Mouse (Mus musculus) thymus, postnatal 14 days (tissue): ENCODE measurements around the gene Nphs1.

Experiments used
- DNase-seq: peaks from one replicate; pipeline ENCODE4 v3.0.0; 2021

Gene Nphs1

DNA sequence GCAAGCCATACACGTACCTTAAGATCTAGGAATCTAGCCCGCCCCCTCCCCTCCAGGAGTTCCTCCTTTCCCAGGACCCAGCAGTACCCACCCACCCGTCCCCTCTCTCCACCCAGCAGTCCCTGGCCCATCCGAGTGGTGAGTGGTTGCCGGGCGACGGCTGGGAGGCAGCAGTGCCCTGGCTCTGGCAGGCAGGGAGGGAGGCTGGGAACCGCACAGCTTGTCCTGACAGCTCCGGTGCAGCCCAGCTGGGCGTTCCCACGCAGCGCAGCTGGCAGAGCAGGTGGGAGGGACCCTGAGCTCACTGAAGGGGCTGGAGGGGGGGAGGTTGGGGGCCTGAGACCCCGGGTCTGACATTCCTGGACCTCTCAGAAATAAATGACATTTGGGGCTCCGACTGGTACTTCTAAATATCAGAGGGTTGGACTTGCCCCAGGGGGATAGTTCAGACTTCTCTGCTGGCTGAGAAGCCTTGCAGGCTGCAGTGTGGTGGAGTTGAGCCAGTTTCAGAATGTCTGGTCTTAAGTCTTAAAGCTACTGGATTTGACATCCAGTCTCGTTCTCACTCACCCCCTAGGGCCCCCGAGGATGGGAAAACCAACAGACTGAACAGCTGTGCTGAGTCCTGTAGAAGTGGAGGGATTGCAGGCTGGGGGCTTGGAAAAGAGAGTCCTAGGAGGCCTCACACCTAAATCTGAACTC is at the start of gene Nphs1, which contains the start of gene Kirrel2:
Gene Nphs1 (plus strand): TSS at position 687 of the 702 bp plus-strand sequence.
Gene Kirrel2 (minus strand): TSS at position 62 of the 702 bp plus-strand sequence.
- no peak for DNase-seq

DNA sequence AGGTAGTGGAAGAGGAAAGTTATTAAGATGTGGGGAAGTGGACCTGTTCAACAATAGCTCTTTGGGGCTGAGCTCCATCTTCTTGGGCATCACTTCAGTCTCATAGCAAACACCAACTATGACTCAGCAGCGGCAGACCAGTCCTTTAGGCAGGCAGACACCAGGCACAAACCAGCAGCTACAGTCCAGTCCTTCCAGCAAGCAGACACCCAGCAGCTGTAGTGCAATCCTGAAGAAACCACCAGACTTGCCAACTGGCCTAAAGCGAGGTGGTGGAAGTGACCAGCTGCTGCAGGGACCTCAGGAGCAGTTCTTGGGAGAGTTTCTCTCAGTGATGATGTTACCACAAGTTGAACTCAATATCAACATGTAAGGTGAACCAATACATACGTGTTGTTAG is 49.5 kb upstream of the Nphs1 start:
- DNase-seq = no peak

DNA sequence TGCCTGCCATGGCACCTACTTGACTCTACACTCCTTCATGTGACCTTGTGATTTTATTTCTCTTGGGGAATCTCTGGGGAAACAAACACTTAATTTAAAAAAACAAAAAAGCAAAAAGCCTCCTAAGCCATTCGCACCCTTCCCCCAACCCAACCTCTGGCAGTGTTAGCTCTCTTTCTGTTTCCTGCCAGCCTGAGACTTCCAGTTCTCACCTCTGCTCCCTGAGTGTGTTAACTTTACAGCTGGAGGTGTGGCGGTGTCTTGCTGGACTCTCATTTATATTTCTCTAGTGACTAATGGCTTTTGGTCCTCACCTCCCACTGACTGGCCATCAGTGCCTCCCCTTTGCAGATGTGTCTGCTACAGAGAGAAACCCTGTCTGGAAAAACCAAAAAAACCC is 48.3 kb upstream of the Nphs1 start:
- DNase-seq = peak; percentile 54

DNA sequence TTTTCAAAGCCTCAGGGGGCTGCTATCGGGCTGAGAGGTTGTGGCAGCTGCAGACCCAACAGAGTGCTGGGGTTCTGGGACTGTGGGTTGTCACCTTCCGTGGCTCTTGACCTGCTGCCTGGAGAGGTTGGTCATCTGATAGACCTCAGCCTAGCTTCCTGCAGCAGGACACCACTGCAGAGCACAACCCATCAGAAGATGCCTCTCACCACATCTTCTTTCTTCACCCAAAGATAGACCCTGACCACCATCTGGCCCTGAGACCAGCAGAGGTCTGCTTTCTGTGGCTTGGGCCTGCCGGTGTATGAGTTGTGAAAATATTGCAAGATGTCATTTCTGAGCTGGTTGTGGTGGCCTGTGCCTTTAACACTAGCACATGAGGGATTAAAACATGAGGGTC is 47.1 kb upstream of the Nphs1 start:
- DNase-seq = no peak

DNA sequence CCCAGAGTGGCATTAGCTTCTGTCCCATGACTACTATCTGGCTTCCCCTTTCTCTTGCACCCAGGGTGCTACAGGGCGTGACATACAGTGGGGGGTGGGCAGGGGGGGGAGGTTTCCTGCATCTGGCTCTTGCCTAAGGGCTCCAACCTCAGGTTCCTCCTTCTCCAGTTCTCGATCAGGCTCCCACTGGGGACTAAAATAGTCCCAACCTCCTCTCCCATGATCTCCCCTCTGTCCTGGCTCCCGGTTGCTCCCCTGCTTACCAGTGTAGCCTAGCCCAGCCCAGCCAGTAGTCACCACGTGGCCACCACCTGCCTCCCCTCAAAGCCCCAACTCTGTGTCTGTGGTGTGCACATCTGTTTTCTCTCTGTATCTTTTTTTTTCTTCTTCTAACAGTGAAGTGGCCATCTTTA is 45.4 kb upstream of the Nphs1 start:
- DNase-seq = peak; percentile 61

DNA sequence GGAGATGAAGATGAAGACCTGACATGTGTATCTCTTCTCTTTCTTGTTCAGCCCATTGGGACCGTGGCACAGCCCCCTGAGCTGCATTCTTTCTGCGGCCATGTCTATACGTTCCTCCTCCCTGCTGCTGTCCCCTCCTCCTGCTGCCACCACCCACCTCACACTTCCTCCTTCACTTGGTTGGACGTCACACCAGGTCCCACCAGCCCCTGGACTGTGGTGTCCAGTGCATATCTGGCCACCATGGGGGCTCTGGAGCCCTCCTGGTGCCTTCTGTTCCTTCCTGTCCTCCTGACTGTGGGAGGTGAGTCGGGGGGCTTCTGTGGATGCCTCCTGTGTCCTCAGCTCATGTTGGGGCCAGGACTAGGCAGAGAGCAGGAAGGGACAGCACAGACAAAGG is 44.5 kb upstream of the Nphs1 start, which contains the start of gene Tyrobp:
Gene Tyrobp (plus strand): TSS at position 165 of the 400 bp plus-strand sequence.
- no peak for DNase-seq

DNA sequence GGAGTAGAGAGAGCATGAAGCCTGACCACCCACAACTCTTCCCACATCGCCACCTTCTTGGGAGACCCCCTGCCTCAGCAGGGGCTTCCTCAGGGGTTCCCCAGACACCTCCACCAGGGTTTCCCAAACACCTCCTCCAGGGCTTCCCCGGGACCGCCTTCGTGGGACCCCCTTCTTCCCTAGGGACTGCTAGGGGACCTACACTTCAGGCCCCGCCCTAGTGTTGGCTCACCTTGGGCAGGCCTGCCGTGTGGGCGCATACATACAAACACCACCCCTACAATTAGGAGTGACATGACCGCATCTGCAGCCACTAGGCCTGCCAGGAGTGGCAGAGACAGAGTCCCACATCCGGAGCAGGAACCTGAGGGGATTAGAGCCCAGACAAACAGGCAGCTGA is 40.3 kb upstream of the Nphs1 start:
- peak; percentile 64 for DNase-seq

DNA sequence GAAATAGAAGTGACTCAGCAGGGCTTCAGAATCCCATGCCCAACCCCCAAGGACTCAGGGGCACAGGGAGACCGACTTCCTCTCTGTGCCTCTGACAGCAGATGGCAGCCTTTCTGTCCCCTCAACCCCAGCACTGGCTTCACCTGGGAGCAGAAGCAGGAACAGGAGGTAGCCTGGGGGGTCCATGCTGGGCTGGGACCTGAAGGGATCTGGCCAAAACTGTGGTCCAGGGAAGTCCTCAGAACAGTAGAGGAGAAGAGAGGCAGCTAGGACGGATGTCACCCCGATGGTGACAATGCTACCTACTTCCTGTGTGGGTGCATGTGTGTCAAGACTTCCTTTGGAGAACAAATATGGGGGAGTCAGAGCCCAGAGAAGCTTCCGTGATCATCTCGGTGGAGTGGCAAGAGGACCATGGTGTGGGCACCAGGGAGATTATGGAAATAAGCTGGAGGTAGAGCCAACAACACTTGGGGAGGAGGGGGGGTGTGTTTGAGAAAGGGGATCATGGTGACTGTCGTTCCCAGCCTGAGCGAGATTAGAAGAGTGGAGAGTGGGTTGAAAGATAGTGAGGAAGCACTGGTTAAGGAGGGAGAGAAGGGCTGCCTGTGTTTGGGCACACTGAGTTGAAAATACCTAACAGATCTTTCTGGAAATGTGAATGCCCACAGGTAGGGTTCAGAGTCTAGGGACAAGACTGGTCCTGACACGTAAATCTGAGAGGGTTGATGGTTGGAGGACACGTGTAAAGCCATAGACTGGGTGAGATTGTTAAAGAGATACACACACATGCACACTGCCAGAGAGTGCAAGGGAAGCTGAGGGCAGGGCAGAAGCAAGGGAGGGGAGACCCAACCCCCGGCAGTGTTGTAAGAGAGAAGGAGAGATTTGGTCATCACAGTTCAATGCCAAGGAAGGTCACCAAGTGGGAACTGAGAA is 38.3 kb upstream of the Nphs1 start, which contains the start of gene Hcst:
Gene Hcst (minus strand): TSS at position 294 of the 939 bp plus-strand sequence.
- peak; percentile 72 for DNase-seq

DNA sequence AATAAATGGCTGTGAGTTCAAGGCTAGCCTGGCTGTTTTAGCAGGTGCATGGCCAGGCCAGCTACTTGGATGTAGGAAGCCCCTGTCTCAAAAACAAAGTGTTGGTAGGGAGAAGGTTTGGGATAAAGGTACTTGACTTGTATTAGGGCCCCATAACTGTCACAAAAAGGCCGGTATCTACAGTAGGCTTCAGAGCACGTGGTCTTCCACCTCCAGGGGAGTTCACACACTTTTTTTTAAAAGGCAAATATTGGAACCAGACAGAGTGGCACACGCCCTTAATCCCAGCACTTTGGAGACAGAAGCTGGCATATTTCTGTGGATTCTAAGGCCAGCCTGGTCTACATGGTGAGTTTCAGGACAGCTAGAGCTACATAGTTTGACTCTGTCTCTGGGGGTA is 37.4 kb upstream of the Nphs1 start:
- DNase-seq = no peak

DNA sequence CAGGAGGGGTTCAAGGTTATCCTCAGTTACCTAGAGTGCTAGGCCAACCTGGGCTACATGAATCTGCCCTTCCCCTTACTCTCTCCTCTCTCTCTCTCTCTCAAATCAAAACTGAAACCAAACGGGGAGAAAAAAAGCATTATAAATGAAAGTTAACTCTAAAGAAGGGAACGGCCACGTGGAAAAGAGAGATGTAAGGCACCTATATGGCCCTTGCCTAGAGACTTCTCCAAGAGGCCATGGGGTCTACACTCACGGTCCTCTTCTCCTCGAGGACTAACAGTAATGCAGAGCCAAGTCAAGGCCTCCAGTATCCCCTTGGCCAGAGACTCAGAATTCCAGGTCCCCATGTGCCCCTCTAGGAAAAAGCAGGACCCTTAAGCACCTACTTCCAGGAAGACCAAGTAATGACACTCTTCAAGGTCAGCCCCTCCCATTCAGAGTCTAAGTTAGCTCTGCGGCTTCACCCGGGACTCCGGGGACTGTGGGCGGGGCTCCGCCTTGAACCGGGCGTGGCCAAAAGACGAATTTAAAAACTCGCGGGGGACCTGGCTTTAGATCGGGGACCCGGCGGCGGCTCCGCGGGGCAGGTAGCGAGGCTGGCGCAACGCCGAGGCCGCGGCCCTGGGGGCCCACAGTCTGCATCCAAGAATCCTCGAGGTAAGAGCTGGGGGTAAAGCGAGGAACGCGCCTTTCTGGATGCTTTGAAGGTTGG is 36.8 kb upstream of the Nphs1 start, which contains the start of gene Nfkbid:
Gene Nfkbid (plus strand): TSS at position 558 of the 715 bp plus-strand sequence.
- DNase-seq = peak; percentile 95

DNA sequence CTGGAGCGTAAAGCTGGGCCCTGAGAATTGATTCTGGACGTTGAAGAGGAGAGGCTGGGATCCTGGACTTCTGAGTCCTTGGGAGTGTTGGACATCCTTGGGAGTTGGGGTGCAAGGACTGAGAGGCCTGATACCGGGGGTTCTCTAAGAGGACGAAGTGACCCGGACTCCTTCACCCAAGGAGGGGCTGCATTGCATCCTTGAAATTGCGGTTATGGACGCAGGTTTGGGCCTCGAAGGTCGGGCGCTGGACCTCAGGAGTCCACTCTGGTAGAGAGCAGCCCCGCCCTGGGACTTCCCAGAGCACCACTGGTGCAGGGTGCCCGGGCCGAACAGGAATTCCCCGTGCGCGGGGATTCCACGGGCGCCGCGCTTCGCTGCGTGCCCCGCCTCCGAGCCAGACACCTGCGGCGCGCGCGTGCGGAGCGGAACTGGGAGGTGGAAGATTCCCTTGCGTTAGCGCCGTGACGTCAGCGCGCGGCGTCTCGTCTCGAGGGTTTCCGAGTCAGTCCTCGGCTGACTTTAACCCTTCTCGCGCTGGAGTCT is 36.2 kb upstream of the Nphs1 start:
- peak; percentile 97 for DNase-seq

DNA sequence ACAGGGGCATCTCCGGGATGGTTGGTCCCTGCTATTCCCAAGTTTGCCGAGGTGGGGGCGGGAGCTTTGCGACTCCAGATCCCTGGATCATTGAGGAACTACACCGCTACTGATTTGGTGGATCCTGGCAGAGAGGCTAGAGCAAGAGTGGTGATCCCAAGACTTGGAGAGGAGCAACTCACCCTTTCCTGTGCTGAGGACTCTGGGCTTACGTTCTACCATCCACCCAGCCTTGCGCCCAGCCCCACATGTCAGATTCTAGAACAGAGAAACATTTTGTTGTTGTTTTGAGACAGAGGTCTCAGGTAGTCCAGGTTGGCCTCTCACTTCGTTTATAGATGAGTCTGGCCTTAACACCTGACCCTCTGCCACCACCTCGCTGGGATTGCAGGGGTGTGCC is 35.6 kb upstream of the Nphs1 start:
- no peak for DNase-seq

DNA sequence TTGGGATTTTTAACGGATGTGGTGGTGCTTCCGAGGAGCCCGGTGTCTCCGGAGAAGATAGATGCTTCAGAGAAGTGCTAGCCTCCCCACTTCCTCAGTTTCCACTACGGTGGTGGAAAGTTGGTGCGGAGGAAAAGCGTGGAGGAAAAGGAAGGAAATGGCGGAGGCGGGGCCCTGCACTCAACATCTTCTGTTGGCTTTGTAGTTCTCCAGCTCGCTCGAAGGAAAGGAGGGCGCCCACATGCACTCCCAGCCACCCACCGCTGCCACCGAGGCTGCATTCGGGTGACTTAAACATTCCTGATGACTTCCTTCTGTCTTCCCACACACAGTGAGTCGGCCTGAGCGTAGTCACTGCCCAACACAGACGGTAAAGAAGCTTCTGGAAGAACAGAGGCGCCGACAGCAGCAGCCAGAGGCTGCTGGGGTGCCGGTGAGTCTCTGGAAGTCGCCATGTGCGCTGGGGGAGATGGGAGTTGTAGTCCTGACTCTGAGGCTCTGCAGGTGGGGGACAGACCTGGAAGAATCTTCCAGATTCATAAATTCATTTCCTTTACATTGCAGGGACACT is 35.0 kb upstream of the Nphs1 start:
- DNase-seq = peak; percentile 75

DNA sequence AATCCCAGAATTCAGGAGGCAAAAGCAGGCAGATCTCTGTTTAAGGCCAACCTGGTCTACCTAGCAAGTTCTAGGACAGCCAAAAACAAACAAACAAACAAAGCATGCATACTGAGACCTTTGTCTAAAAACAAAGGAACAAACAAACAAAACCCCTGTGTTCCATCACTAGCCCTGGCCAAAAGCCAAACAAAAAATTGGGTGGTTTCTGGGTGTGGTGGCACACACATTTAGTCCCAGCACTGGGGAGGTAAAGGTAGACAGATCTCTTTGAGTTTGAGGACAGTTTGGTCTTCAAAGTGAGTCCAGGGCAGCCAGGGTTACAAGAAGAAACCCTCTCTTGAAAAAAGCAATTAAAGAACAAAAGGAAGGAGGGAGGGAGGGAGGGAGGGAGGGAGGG is 28.8 kb upstream of the Nphs1 start:
- DNase-seq = no peak

DNA sequence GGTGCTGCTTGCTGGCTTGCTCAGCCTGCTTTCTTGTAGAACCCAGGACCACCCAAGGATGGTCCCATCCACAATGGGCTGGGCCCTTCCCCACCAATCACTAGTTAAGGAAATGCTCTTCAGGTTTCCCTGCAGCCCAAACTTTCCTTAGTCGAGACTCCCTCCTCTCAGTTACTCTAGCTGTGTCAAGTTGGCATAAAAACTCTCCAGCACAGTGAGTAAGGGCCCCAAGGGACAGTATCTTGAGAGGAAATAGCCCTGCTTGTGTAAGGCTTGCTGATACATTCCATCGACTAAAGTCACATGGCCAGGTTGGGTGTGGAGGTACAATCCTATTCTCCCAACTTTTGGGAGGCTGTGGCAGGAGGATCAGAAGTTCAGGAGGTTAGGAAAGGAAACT is 27.9 kb upstream of the Nphs1 start:
- DNase-seq = no peak

DNA sequence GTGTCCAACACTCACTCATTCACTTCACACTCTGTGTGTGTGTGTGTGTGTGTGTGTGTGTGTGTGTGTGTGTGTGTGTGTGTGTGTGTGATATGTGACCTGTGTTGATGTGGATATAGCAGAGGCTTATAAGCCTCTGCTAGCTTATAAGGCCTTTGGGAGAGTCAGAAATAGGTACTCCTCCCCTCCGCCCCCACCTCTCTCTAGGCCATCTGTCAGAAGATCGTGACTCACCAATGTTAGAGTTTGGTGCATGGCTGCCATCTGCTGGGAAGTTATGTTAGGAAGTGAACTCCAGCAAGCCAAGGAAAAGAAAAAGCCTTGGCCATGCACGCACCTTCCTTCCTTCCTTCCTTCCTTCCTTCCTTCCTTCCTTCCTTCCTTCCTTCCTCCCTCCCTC is 26.3 kb upstream of the Nphs1 start:
- DNase-seq = peak; percentile 80

DNA sequence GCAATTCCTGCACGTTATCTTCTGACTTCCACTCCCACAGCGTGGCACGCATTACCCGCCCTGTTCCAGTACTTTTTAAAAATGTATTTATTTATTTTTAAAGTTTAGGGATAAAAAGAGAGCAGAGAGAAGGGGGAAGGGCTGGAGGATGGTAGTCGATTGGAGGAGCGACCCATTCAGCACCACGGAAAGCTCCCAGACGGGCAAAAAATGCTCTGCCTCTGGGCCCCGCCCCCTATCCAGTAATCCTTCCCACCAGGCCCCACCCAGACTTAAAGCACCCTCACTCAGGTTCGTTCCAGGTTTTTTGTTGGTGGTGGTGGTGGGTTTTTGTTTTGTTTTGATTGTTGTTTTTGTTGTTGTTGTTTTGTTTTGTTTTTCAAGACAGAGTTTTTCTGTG is 23.9 kb upstream of the Nphs1 start:
- DNase-seq = peak; percentile 51

DNA sequence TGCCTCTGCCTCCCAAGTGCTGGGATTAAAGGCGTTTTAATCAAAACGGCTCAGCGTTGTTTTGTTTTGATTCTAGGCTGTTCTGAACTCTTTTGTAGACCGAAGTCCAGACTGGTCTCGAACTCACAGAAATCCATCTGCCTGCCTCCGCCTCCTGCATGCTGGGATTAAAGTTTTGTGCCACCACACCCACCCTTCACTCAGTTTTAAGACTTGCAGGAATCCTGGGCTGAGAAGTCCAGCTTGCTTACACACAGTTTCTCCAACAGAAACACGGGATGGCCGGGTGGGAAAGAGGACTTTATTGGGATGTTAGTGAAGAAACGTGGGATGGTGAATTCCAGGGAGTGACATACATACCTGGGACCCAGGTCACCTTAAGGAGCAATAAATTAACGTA is 23.4 kb upstream of the Nphs1 start:
- DNase-seq = no peak

DNA sequence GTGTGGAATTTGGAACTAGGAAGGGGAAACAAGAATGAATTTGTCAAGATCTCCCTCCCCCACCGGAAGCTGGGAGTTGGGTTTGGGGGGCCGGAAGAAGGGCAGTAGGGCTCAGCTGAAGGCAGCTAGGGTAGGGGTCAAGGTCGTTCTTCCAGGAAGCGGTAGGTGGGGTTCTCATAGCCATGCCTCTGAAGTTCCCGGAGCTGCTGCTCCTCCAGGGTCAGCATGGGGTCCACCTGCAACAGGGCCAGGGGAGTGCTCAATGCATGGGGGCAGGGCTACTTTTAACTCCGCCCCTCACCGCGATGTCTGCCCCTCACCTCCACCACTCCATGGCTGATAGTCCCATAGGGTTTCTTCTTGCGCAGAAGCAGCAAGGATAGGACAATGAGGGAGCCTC is 23.0 kb upstream of the Nphs1 start:
- DNase-seq = no peak

DNA sequence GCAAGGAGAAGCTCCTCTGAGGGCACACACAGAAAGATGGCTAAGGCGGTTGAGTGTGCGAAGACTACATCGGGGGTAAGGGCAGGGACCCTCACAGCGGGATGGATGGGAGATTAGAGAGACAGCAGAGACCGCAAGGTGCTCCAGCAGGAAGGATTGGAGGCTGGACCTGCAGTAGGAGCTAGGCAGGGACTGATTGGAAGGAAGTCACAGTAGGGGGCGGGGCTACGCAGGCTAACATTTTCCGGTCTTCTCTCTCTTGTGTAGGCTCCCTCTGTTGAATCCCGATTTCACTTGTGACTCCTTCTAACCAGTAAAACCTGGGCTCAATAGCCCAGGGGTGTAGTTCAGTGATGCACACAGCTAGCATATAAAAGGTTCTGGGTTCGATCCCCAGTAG is 21.2 kb upstream of the Nphs1 start:
- no peak for DNase-seq

DNA sequence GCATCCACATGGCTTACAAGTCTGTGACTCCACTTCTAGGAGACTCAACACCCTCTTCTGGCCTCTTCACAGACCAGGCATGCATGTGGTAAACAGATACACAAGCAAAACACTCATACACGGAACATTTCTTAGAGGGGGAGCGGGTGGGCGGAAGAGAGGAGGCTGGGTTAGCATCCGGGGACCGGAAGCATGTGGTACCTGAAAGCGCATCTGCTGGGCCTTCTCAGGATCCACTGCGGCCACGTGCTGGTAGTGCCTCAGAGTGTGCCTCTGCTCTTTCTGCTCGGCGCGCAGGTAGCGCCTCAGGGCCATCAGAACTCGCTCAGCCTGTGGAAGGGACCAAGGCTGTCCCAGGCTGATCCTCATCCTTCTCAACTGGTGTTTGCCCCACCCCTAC is 18.4 kb upstream of the Nphs1 start:
- no peak for DNase-seq

DNA sequence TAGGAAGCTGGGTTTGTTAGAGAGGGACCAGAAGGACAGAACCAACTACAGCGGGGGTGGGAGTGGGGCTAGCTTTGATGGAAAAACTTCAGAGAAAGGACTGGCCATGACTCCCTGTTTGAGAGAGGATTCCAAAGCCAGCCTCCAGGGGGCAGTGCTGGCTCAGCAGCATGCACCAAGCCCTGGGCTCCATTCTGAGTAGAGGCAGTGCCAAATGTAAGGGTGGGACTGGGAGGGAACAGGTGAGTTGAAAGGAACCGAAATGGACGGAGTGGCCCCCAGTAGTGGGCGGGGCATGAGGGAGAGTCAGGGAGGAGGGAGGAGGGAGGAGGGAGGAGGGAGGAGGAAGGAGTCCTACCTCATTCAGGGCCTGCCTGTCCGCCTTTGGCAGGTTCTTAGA is 17.4 kb upstream of the Nphs1 start:
- peak; percentile 59 for DNase-seq
